Mouse (Mus musculus) 3134 (cell line): ENCODE measurements around the gene Zmym1.
"Not testable (repeated sequence)": the region's sequence is repeated elsewhere in the genome, so short reads cannot be mapped to it uniquely, and the experiment has no call there.

Experiments used
- DNase-seq: peaks from one replicate; pipeline ENCODE4 v3.0.0-alpha.2; 2011; ENCODE audit warnings: low spot score; ENCODE audit not compliant: insufficient read length; ENCODE audit errors: extremely low read depth

Zmym1 gene

DNA sequence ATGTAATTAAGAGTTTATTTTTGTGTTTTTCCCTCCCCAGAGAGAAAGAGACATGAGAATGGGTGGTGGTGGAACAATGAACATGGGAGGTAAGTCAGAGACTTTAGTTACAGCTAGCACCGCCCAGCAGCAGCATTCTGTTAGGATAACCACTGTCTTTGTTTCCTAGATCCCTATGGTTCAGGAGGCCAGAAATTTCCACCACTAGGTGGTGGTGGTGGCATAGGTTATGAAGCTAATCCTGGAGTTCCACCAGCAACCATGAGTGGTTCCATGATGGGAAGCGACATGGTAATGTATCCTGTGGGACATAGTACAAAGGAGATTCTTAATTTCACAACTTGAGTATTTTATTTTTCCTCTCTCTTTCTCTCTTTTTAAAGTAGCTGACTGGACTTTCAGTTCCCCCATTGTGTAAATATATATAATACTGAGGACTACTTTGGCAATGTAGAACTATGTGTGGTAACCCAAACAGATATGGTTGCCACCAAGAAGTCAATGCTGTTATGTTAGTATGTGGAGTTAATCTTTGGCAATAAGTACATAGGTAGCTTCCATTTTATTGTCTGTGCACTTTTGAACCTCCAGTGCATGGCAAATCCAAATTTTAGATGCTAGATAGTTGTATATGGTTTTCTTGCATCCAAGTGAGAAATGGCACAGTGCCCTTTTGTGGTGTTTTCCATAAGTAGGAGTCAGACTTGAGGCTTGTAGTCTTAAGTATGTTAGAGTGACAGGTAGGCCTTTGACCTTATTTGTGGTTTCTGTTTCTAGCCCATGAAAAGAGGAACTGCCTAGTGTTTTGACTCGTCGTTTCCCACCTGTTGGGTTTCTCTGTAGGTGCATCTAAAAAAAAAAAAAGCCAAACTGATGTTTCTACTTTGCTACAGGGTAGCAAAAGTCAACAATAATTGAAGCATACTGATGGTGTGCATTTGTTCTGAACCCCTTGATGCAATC lies 33.4 kb downstream of the Zmym1 start:
- DNase-seq, result no peak

GRCm38 (mm10) chr4:127026826-127027225 lies 34.1 kb downstream of the Zmym1 start:
- no peak for DNase-seq

DNA sequence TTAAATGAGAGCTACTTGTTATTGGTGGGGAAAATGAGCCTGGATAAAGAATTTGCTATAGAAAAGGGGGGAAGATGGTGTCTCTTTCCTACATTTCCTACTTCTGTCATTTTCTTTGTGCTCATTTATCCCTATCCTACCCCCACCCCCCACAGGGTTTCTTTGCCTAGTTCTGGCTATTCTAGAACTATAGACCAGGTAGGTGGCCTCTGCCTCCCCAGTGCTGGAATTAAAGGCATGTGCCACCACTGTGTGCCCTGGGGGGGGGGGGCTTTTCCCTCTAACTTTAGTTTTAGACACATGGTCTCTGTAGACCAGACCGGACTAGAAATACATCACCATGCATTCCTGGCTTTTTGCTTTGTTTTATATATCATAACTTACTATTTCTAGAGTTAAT lies 36.7 kb downstream of the Zmym1 start:
- no peak for DNase-seq

GRCm38 (mm10) chr4:127023201-127023600 lies 37.8 kb downstream of the Zmym1 start:
- DNase-seq, result no peak

DNA sequence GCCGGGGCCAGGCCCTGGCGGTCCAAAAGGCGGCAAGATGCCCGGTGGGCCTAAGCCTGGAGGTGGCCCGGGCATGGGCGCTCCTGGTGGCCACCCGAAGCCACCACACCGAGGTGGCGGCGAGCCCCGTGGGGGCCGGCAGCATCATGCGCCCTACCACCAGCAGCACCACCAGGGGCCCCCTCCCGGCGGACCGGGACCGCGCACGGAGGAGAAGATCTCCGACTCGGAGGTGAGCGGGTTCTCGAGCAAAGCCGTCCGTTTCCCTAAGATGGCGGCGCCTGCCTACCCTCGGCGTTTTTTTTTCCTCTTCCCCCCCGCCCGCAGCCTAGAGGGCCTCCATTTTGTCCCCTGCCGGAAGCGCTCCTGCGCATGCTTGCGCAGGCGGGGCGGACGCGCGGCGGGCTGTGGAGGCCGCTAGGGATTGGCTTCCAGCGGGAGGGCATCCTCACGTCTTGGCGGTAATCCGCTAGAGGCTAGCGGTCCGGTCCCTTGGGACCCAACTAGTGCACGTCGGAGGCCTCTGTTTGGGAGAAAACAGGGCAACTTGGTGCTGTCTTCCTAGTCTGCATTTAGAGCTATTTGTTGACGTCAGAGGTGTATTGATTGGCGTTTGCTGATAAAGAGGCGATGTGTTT lies 38.8 kb downstream of the Zmym1 start:
- DNase-seq, result peak; percentile 97

DNA sequence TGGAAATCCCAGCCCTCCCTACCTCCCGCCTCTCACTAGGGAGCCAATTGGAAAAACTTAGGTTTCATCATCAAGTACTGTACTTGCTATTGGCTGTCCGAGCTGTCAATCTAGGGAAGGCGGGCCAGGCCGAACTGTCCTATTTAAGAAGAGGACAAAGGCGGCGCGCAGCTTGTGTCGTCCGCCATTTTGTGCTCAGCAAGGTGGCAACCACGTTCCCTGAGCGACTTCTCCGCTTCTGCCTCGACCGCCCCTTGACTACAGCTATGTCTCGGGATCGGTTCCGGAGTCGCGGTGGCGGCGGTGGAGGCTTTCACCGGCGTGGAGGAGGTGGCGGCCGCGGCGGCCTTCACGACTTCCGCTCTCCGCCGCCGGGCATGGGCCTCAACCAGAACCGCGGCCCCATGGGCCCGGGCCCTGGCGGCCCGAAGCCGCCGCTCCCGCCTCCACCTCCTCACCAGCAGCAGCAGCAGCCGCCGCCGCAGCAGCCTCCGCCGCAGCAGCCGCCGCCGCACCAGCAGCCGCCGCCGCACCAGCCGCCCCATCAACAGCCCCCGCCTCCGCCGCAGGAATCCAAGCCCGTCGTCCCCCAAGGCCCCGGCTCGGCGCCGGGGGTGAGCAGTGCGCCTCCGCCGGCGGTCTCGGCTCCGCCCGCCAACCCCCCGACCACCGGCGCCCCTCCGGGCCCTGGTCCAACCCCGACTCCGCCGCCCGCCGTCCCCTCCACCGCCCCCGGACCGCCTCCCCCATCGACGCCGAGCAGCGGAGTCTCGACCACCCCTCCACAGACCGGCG lies 39.6 kb downstream of the Zmym1 start, which contains the start of gene Sfpq:
TSS of gene Sfpq (plus strand) at position 174 of the 795 bp plus-strand sequence.
- peak; percentile 87 for DNase-seq

- DNase-seq, result no peak
These were observed 40.4 kb downstream of the Zmym1 start for GRCm38 (mm10) chr4:127020411-127021150.

- no peak for DNase-seq
These were observed 44.6 kb downstream of the Zmym1 start for GRCm38 (mm10) chr4:127016366-127016765.

DNA sequence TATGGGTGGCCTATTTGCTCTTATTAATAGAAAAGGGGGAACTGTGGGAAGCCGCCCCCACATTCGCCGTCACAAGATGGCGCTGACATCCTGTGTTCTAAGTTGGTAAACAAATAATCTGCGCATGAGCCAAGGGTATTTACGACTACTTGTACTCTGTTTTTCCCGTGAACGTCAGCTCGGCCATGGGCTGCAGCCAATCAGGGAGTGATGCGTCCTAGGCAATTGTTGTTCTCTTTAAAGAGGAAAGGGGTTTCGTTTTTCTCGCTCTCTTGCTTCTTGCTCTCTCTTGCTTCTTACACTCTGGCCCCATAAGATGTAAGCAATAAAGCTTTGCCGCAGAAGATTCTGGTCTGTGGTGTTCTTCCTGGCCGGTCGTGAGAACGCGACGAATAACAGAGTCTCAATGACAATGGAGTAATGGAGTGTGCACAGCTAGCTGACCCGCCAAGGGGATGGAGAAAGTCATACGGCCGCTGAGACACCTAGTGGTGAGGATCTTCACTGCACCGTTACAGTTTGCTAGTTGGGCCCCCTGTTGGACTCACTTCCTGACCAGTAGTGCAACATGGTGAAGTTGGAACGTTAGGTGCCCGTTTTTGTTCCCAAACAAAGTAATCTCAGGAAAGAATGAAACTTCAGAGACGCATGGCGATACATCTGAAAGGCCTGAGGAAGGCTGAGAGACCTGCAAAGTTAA lies 45.5 kb downstream of the Zmym1 start:
- DNase-seq, result not testable (repeated sequence)

DNA sequence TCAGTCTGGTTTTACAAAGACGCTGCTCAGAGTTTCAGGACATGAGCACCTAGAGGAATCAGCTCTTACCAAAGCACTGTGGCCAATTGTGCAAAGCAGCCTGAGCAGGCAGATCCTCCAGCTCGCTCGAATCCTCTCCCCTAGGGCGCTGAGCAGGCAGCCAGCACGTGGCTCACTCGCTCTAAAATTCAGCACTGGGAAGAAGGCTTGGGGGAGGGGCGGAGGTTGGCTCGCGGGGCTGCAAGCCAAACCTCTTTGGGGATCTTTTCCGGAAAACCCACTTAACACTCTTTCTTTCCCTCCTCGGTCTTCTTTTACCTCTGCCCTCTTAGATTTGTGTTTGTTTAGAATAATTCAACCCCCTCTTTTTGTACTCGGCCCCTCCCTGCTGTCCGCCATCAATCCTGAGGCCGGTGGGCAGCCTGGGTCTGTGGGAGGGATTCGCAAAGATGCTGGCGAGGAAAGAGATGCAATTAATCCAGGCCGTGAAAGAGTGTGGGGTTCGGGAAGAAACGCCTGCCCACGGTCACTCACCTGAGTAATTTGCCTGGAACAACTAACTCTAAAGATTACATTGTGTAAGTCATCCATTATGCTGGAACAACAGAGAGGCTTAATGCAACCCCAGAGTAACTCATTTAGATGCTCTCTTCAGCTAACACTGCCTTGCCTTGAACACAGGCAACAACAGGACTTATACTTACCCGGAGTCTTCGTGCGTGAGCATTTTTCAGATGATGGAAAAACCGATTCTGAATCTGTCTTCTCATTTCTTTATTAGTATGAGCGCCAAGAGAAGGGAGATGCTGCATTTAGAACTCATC lies 55.6 kb downstream of the Zmym1 start:
- DNase-seq, result no peak

DNA sequence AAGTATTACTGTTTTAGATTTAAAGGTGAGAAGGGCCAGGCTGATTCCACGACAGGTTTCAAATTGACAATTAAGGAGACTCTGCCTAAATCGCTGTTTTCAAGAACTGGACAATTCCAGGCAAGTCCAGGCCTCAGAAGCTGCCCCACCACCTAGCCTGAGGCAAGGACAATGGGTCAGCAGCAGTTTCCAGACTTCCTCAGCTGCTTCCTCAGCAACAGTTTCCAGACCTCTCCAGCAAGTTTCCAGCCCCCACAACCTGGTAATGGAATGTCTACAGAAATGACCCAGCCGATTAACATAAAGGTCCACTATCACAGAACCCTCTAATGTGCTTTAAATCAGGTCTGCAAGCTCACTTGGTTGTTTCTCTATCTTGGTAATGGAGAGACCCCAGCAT lies 56.6 kb downstream of the Zmym1 start:
- DNase-seq, result no peak

DNA sequence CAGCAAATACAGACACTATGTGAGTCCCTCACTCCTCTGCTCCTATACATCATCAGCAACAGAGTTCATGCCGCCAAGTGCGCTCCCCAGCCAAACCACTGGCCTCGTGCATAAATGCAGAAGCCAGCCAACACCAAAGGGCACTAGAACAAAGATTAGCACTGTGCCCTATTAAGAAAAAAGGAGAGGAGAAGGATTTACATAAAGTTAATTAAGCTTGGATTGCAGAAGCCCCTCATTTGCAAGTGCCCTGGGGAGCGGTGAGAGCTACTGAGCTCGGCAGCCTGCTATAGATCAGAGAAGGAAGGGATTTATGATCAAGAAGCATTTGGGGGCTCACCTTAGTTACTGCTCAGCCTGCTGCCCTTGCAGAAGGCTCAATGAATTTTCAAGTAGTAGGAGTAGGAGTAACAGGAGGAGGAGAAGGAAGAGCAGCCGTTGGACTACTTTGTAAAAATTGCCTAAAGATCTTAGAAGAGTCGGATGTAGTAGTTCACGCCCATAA lies 60.3 kb downstream of the Zmym1 start:
- DNase-seq, result no peak

DNA sequence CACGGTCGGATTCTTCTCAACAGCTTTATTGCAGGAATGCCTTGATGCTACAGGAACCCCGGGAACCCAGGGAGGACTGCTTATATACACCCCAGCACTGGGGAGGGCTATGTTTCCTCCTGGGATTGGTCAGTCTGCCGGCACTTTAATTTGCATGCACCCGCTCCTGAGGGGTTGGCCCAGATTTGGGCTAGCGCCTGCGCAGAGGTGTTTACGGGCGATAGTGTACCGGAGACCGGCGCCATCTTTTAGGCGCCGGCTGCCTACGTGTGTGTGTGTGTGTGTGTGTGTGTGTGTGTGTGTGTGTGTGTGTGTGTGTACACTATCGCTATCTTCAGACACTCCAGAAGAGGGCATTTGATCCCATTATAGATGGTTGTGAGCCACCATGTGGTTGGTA lies 61.6 kb downstream of the Zmym1 start:
- DNase-seq, result not testable (repeated sequence)
